Mouse (Mus musculus) regulatory T cell (primary cell): ENCODE measurements around the gene Pcyt2.

ENCODE experiments used
- in situ Hi-C: fragments of 300-600 bp; cut with MboI, MseI; formaldehyde crosslinking; loops from one replicate; pipeline ENCODE4 v1.15.1; 2025; ENCODE audit warnings: high pct_unique_total_duplicates

Pcyt2 gene

GRCm38 (mm10) chr11:120617519-120618112 lies at the start of gene Pcyt2:
Gene Pcyt2, minus strand, starts transcription at chr11:120617936.
- in situ Hi-C loops, result no loop called here

GRCm38 (mm10) chr11:120666617-120667016 lies 48.9 kb upstream of the Pcyt2 start:
- in situ Hi-C loops, result no loop called here

- in situ Hi-C loops, result no loop called here
These were observed 47.7 kb upstream of the Pcyt2 start for GRCm38 (mm10) chr11:120665406-120665805.

GRCm38 (mm10) chr11:120663714-120664113 lies 46.0 kb upstream of the Pcyt2 start:
- in situ Hi-C loops, result no loop called here

GRCm38 (mm10) chr11:120662759-120663158 lies 45.0 kb upstream of the Pcyt2 start:
- in situ Hi-C loops, result no loop called here

- in situ Hi-C loops, result no loop called here
These were observed 43.3 kb upstream of the Pcyt2 start, which contains the start of gene Notum for GRCm38 (mm10) chr11:120661076-120661460. Gene Notum, minus strand, starts transcription at chr11:120661175.

GRCm38 (mm10) chr11:120660301-120661075 lies 42.8 kb upstream of the Pcyt2 start:
- in situ Hi-C loops, result no loop called here

GRCm38 (mm10) chr11:120659509-120660300 lies 42.0 kb upstream of the Pcyt2 start:
- in situ Hi-C loops, result no loop called here

GRCm38 (mm10) chr11:120658876-120659410 lies 41.2 kb upstream of the Pcyt2 start:
- in situ Hi-C loops, result no loop called here

- in situ Hi-C loops, result no loop called here
These were observed 39.6 kb upstream of the Pcyt2 start for GRCm38 (mm10) chr11:120657301-120657700.

GRCm38 (mm10) chr11:120654741-120655140 lies 37.0 kb upstream of the Pcyt2 start:
- in situ Hi-C loops, result no loop called here

GRCm38 (mm10) chr11:120651872-120652271 lies 34.1 kb upstream of the Pcyt2 start:
- in situ Hi-C loops, result no loop called here

GRCm38 (mm10) chr11:120648001-120648476 lies 30.3 kb upstream of the Pcyt2 start, which contains the start of gene Myadml2:
Gene Myadml2, minus strand, starts transcription at chr11:120648158.
- in situ Hi-C loops, result no loop called here

- in situ Hi-C loops, result no loop called here
These were observed 29.5 kb upstream of the Pcyt2 start for GRCm38 (mm10) chr11:120647047-120647830.

GRCm38 (mm10) chr11:120643601-120643987 lies 25.9 kb upstream of the Pcyt2 start, which contains the start of gene Pycr1:
Gene Pycr1, minus strand, starts transcription at chr11:120643769.
- in situ Hi-C loops, result no loop called here

GRCm38 (mm10) chr11:120642939-120643600 lies 25.3 kb upstream of the Pcyt2 start:
- in situ Hi-C loops, result no loop called here

GRCm38 (mm10) chr11:120641869-120642268 lies 24.1 kb upstream of the Pcyt2 start:
- in situ Hi-C loops, result no loop called here

- in situ Hi-C loops, result no loop called here
These were observed 23.5 kb upstream of the Pcyt2 start for GRCm38 (mm10) chr11:120641255-120641654.

GRCm38 (mm10) chr11:120634810-120635209 lies 17.1 kb upstream of the Pcyt2 start:
- in situ Hi-C loops, result no loop called here
